ENCODE assay signal across 34 mouse cellular contexts in the genomic region with DNA sequence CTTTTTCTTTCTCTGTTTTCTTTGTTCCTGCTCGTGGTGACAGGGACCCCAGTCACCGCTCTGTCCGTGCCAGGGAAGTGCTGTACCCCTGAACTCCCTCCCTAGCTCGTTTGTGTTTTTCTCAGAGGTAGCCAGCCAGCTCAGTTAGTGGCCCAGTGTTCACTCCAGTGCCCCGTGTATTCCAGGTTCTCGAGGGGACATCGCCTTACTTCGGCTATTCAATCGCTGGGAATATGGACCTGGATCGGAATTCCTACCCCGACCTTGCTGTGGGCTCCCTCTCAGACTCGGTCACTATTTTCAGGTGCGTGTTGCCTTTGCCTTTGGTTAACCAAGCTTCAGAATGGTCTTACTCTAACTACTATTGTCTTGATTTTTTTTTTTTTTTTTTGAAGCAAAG.
"Had no signal": no experiment of that assay in that cellular context is flagged by ENCODE, and none has a peak within 500 bp of the region (broad histone marks: within the 10 kb centered on the region; RNA-seq: fewer than 3 reads in every experiment).

No protein-coding gene starts in this region.

- H3K4me3 ChIP-seq: heart, embryonic 10.5 days; heart, embryonic 13.5 days; heart, embryonic 15.5 days; hindbrain, embryonic 10.5 days; hindbrain, embryonic 12.5 days; hindbrain, embryonic 13.5 days; hindbrain, embryonic 15.5 days; intestine, embryonic 15.5 days; kidney, embryonic 15.5 days; layer of hippocampus, adult 2 months had no signal

- H3K9ac ChIP-seq: heart, embryonic 13.5 days; heart, embryonic 15.5 days; hindbrain, embryonic 12.5 days; hindbrain, embryonic 13.5 days; hindbrain, embryonic 14.5 days; hindbrain, embryonic 15.5 days; intestine, embryonic 15.5 days; kidney, embryonic 15.5 days had no signal

- H3K36me3 ChIP-seq: hindbrain, embryonic 12.5 days; hindbrain, embryonic 13.5 days; hindbrain, embryonic 15.5 days; intestine, embryonic 15.5 days had no signal

- H3K27ac ChIP-seq: heart, embryonic 10.5 days; heart, embryonic 13.5 days; heart, embryonic 15.5 days; hindbrain, embryonic 10.5 days; hindbrain, embryonic 12.5 days; hindbrain, embryonic 13.5 days; hindbrain, embryonic 14.5 days; hindbrain, embryonic 15.5 days; hindbrain, postnatal 0 days; intestine, embryonic 15.5 days; kidney, embryonic 15.5 days; kidney, postnatal 0 days; layer of hippocampus, adult 2 months had no signal

- H3K27me3 ChIP-seq: heart, embryonic 13.5 days; heart, embryonic 15.5 days; hindbrain, embryonic 12.5 days; hindbrain, embryonic 13.5 days; hindbrain, embryonic 15.5 days; intestine, embryonic 15.5 days; kidney, embryonic 15.5 days had no signal

- H3K4me2 ChIP-seq: heart, embryonic 11.5 days; heart, embryonic 13.5 days; heart, embryonic 15.5 days; hindbrain, embryonic 12.5 days; hindbrain, embryonic 13.5 days; hindbrain, embryonic 14.5 days; hindbrain, embryonic 15.5 days; intestine, embryonic 15.5 days; kidney, embryonic 15.5 days had no signal

- ATAC-seq: hindbrain, embryonic 16.5 days; hindbrain, postnatal 0 days; inflammation-experienced regulatory T-cells, adult 6 months; intestine, embryonic 15.5 days; intestine, embryonic 16.5 days; intestine, postnatal 0 days had no signal

- H3K9me3 ChIP-seq: heart, embryonic 10.5 days; heart, embryonic 13.5 days; heart, embryonic 15.5 days; hindbrain, embryonic 10.5 days; hindbrain, embryonic 12.5 days; hindbrain, embryonic 13.5 days; hindbrain, embryonic 15.5 days; intestine, embryonic 15.5 days; kidney, embryonic 15.5 days had no signal

- H3K4me1 ChIP-seq: heart, embryonic 15.5 days; hindbrain, embryonic 13.5 days; hindbrain, embryonic 15.5 days; intestine, embryonic 15.5 days had no signal

- DNase-seq: heart, postnatal 10 days; heart, postnatal 14 days; heart, postnatal 36 days; heart, postnatal 4 days; kidney, adult 11 months; kidney, adult 18-20 months; kidney, adult 2 months; kidney, adult 8-10 months; kidney, adult 9 months; kidney, postnatal 10 days; kidney, postnatal 14 days; kidney, postnatal 25 days; kidney, postnatal 36 days; kidney, postnatal 4 days; layer of hippocampus, adult 9-11 months; layer of hippocampus, postnatal 36 days had no signal
